Mouse (Mus musculus): ENCODE measurements around the gene Zc3h14.
A peak's percentile ranks its signal among the peaks of the same experiment; 100 is the strongest.

The Zc3h14 gene

GRCm38 (mm10) chr12:98777509-98777908 lies 30.7 kb downstream of the Zc3h14 start:
- H3K27me3 ChIP-seq (ENCODE audit: control insufficient read depth, insufficient read depth, low read length, poor library complexity, severe bottlenecking), result no peaks in the 10 kb centered on the region; the same call in 1 of the 2 replicates
- DNase-seq (ENCODE audit: low read depth, low spot score), result no peak

GRCm38 (mm10) chr12:98779148-98779547 lies 32.4 kb downstream of the Zc3h14 start:
- H3K27me3 ChIP-seq (ENCODE audit: control insufficient read depth, insufficient read depth, low read length, poor library complexity, severe bottlenecking), result no peaks in the 10 kb centered on the region; the same call in 1 of the 2 replicates
- peak; percentile 36 for DNase-seq (ENCODE audit: low read depth, low spot score)
- peaks cover 9% of the 10 kb centered on the region; the same call in 1 of the 2 replicates for H3K36me3 ChIP-seq (ENCODE audit: control insufficient read depth, insufficient read depth, low read length, poor library complexity, severe bottlenecking)

More at GRCm38 (mm10) chr12:98777509-98777908, 30.7 kb downstream of the Zc3h14 start:
- H3K36me3 ChIP-seq (ENCODE audit: control insufficient read depth, insufficient read depth, low read length, poor library complexity, severe bottlenecking), result peaks cover 7% of the 10 kb centered on the region

GRCm38 (mm10) chr12:98784251-98784650 lies 37.5 kb downstream of the Zc3h14 start:
- Histone ChIP-seq H3K27me3 (ENCODE audit: control insufficient read depth, insufficient read depth, low read length, poor library complexity, severe bottlenecking) (no peaks in the 10 kb centered on the region; the same call in 1 of the 2 replicates), H3K36me3 (ENCODE audit: control insufficient read depth, insufficient read depth, low read length, poor library complexity, severe bottlenecking) (peaks cover 11% of the 10 kb centered on the region)
- DNase-seq (ENCODE audit: low read depth, low spot score), result no peak

- DNase-seq (ENCODE audit: low read depth, low spot score), result no peak
- Histone ChIP-seq H3K36me3 (ENCODE audit: control insufficient read depth, insufficient read depth, low read length, poor library complexity, severe bottlenecking) (no peaks in the 10 kb centered on the region; the same call in 1 of the 2 replicates), H3K27me3 (ENCODE audit: control insufficient read depth, insufficient read depth, low read length, poor library complexity, severe bottlenecking) (no peaks in the 10 kb centered on the region)
These were observed 49.1 kb downstream of the Zc3h14 start for GRCm38 (mm10) chr12:98795731-98796318.

GRCm38 (mm10) chr12:98800334-98800733 lies 53.6 kb downstream of the Zc3h14 start:
- Histone ChIP-seq H3K36me3 (ENCODE audit: control insufficient read depth, insufficient read depth, low read length, poor library complexity, severe bottlenecking) (no peaks in the 10 kb centered on the region), H3K27me3 (ENCODE audit: control insufficient read depth, insufficient read depth, low read length, poor library complexity, severe bottlenecking) (no peaks in the 10 kb centered on the region)
- peak; percentile 66 for DNase-seq (ENCODE audit: low read depth, low spot score)

GRCm38 (mm10) chr12:98802245-98802644 lies 55.5 kb downstream of the Zc3h14 start:
- no peaks in the 10 kb centered on the region for H3K27me3 ChIP-seq (ENCODE audit: control insufficient read depth, insufficient read depth, low read length, poor library complexity, severe bottlenecking)
- no peaks in the 10 kb centered on the region for H3K36me3 ChIP-seq (ENCODE audit: control insufficient read depth, insufficient read depth, low read length, poor library complexity, severe bottlenecking)
- DNase-seq (ENCODE audit: low read depth, low spot score), result no peak

- no peak for DNase-seq (ENCODE audit: low read depth, low spot score)
- Histone ChIP-seq H3K36me3 (ENCODE audit: control insufficient read depth, insufficient read depth, low read length, poor library complexity, severe bottlenecking) (no peaks in the 10 kb centered on the region), H3K27me3 (ENCODE audit: control insufficient read depth, insufficient read depth, low read length, poor library complexity, severe bottlenecking) (no peaks in the 10 kb centered on the region)
These were observed 57.4 kb downstream of the Zc3h14 start for GRCm38 (mm10) chr12:98804078-98804748.

- Histone ChIP-seq H3K36me3 (ENCODE audit: control insufficient read depth, insufficient read depth, low read length, poor library complexity, severe bottlenecking) (no peaks in the 10 kb centered on the region), H3K27me3 (ENCODE audit: control insufficient read depth, insufficient read depth, low read length, poor library complexity, severe bottlenecking) (no peaks in the 10 kb centered on the region)
- no peak for DNase-seq (ENCODE audit: low read depth, low spot score)
These were observed 74.0 kb downstream of the Zc3h14 start for GRCm38 (mm10) chr12:98820781-98821180.

- DNase-seq (ENCODE audit: low read depth, low spot score), result no peak
- no peaks in the 10 kb centered on the region for H3K36me3 ChIP-seq (ENCODE audit: control insufficient read depth, insufficient read depth, low read length, poor library complexity, severe bottlenecking)
- H3K27me3 ChIP-seq (ENCODE audit: control insufficient read depth, insufficient read depth, low read length, poor library complexity, severe bottlenecking), result no peaks in the 10 kb centered on the region
These were observed 84.4 kb downstream of the Zc3h14 start for GRCm38 (mm10) chr12:98831122-98831521.

- no peak for DNase-seq (ENCODE audit: low read depth, low spot score)
These were observed 86.3 kb downstream of the Zc3h14 start for GRCm38 (mm10) chr12:98832929-98833598.

GRCm38 (mm10) chr12:98833901-98834300 lies 87.1 kb downstream of the Zc3h14 start:
- no peaks in the 10 kb centered on the region for H3K27me3 ChIP-seq (ENCODE audit: control insufficient read depth, insufficient read depth, low read length, poor library complexity, severe bottlenecking)
- DNase-seq (ENCODE audit: low read depth, low spot score), result no peak
- H3K36me3 ChIP-seq (ENCODE audit: control insufficient read depth, insufficient read depth, low read length, poor library complexity, severe bottlenecking), result no peaks in the 10 kb centered on the region

More at GRCm38 (mm10) chr12:98832929-98833598, 86.3 kb downstream of the Zc3h14 start:
- Histone ChIP-seq H3K27me3 (ENCODE audit: control insufficient read depth, insufficient read depth, low read length, poor library complexity, severe bottlenecking) (no peaks in the 10 kb centered on the region), H3K36me3 (ENCODE audit: control insufficient read depth, insufficient read depth, low read length, poor library complexity, severe bottlenecking) (no peaks in the 10 kb centered on the region)

GRCm38 (mm10) chr12:98834879-98835278 lies 88.1 kb downstream of the Zc3h14 start:
- Histone ChIP-seq H3K36me3 (ENCODE audit: control insufficient read depth, insufficient read depth, low read length, poor library complexity, severe bottlenecking) (no peaks in the 10 kb centered on the region), H3K27me3 (ENCODE audit: control insufficient read depth, insufficient read depth, low read length, poor library complexity, severe bottlenecking) (no peaks in the 10 kb centered on the region)
- no peak for DNase-seq (ENCODE audit: low read depth, low spot score)

- no peaks in the 10 kb centered on the region for H3K36me3 ChIP-seq (ENCODE audit: control insufficient read depth, insufficient read depth, low read length, poor library complexity, severe bottlenecking)
- H3K27me3 ChIP-seq (ENCODE audit: control insufficient read depth, insufficient read depth, low read length, poor library complexity, severe bottlenecking), result no peaks in the 10 kb centered on the region
- DNase-seq (ENCODE audit: low read depth, low spot score), result no peak
These were observed 88.7 kb downstream of the Zc3h14 start for GRCm38 (mm10) chr12:98835466-98835865.

Data from splenic B cell, adult 2 months (primary cell).